Comparison of ENCODE assay signal across 1 mouse cellular context in the genomic region with DNA sequence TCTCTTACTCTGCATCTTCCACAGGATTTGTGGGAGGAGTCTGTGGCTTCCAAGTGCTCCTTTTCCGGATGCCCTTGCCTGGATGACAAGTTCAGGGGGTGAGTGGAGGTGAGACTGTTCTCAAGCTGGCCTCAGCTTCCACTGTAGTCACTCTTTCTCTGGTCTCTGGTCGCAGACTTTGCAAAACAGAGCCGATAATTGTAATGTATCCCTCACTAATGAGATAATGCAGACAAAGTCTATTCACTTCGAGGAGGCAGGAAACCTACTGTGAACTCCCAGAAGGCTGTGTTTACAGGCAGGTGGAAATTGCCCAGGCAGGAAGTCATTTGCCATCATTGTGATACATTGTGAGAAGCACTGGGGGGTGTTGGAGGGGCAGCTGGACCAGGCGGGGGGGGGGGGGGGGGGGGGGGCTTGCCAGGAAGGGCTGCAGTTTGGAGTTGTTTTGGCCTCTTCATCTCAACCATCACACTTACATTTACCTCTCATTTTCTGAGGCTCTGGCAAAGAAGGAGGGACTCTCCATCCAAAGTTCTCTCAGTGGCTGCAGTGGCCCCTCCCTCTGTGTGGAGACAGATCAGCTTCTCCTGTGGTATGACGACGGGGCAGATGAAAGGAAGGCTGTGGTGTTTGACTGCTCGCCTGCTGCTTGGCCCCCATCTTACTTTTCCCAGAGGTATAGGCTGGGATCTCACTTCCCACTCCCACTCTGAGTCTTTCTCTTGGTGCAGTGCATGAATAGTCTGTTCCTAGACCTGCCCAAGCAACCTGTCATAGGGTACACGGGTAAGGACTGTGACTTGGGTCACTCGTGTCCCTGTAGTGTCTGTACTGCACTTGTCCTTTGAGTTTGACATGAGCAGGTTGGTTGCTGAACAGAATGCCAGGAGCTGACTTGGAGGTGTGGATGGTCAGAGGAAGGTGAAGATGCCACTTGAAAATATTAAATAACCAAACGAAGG.
TF ChIP-seq lines count a peak whose summit lies in the region.

No protein-coding gene starts in this region.

TF ChIP-seq in ES-E14, 5 proteins besides CTCF, POLR2A, EP300 and RAD21:
- TF ChIP-seq ZNF384 (IDR thresholded peaks at IDR 0.05; ENCODE audit: low read depth, low read length) (no peak), CHD2 (IDR thresholded peaks at IDR 0.05; ENCODE audit: low read depth, low read length) (no peak), ZC3H11A (IDR thresholded peaks at IDR 0.05; ENCODE audit: borderline replicate concordance, low read depth, low read length) (no peak), MAFK (IDR thresholded peaks at IDR 0.05; ENCODE audit: insufficient read depth, low read depth, low read length) (no peak), HCFC1 (IDR thresholded peaks at IDR 0.05; ENCODE audit: borderline replicate concordance, insufficient read depth, low read length) (no peak)
